ENCODE assay signal across 22 mouse cellular contexts in the genomic region with DNA sequence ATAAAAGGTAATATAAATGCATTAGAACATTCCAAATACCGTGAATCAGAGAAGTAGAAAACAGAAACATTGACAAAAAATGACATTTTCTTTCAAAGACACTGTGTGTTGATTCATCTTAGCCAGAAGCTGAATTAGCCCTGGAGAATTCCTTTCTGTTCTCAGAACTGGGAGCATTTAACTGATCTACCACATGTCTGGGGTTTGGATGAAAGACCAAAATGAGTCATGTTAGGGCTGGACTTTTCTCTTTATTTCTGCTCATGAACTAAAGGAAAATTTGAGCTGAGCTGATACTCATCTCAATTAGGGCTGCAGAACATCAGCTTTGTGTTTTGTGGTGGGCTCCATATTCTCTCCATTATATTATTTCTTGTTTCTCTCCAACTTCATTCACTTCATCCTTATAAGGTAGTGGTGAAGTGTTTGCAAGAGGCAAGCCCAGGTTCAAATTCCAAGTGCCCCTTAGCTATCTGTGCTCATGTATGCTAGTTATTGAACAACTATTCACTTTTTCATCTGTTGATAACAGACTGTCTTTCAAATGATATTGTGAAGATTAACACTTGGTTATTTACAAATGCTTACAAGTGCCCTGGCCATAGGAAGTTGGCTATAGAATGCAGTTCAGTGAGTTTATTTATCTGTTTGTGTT.
DNase-seq lines count a peak whose midpoint lies in the region; ATAC-seq and TF ChIP-seq lines count a peak whose summit lies in the region.
"Had no signal": no experiment of that assay in that cellular context is flagged by ENCODE, and none has a peak within 500 bp of the region (broad histone marks: within the 10 kb centered on the region; RNA-seq: fewer than 3 reads in every experiment).

No protein-coding gene starts in this region.

- peak overlapping the region; percentile 56 for H3K27ac ChIP-seq in gastrocnemius, adult 2 months
- H3K27ac ChIP-seq in layer of hippocampus, adult 2 months: no peak overlapping the region
- H3K27ac ChIP-seq: hindbrain, embryonic 14.5 days; liver, embryonic 15.5 days had no signal

- H3K4me3 ChIP-seq in gastrocnemius, adult 2 months: no peak overlapping the region
- no peak overlapping the region for H3K4me3 ChIP-seq in layer of hippocampus, adult 2 months
- H3K4me3 ChIP-seq: liver, embryonic 15.5 days had no signal

- ATAC-seq in granulocyte monocyte progenitor cell, adult 5-6 weeks (replicated peaks; ENCODE audit: poor library complexity, severe bottlenecking): no peak
- ATAC-seq: forebrain, postnatal 0 days; midbrain, embryonic 16.5 days; Patski had no signal

- intact Hi-C loops in gastrocnemius, adult 2 months (cut with DNase I): no loop called here

- no peak for TF ChIP-seq CTCF in gastrocnemius, adult 2 months (IDR thresholded peaks at IDR 0.05)
- no peak for TF ChIP-seq CTCF in layer of hippocampus, adult 2 months (conservative IDR thresholded peaks at IDR 0.05)

- no peak for DNase-seq in gastrocnemius, adult 2 months
- no peak for DNase-seq in gastrocnemius, postnatal 10 days
- peak; percentile 86 for DNase-seq in 3T3-L1 (ENCODE audit: low read depth, low spot score)
- DNase-seq in Muller cell, postnatal 12 days (ENCODE audit: inconsistent ontology term): peak; percentile 86
- peak; percentile 61 for DNase-seq in fibroblast of lung, adult 2 months (ENCODE audit: low read depth)
- no peak for DNase-seq in layer of hippocampus, adult 2 months (ENCODE audit: low spot score in 2 of 2)
- DNase-seq: adrenal gland, postnatal 25 days; cerebellum, adult 8-10 months; cerebellum, postnatal 25 days; forebrain, postnatal 0 days; kidney, adult 8-10 months; kidney, postnatal 10 days; liver; lung, postnatal 36 days; right cerebral cortex, postnatal 25 days; spleen, adult 18-20 months; thymus, postnatal 25 days had no signal

Comparison
In these comparisons a context has a peak if more than half of its experiments do, and no peak if none do; other contexts are left out.
1. DNase-seq: peak in 3T3-L1 (single experiment), Muller cell, postnatal 12 days (single experiment) and fibroblast of lung, adult 2 months (single experiment); none in gastrocnemius, adult 2 months (single experiment), gastrocnemius, postnatal 10 days (single experiment) and layer of hippocampus, adult 2 months (0 of 2).